Mouse (Mus musculus): ENCODE measurements around the gene Nhlrc3. TPM values are rescaled to one million over a fixed set of nuclear protein-coding genes. Genes with fewer than 3 reads are reported as not detected.

Gene Nhlrc3
- polyA plus RNA-seq (2012; rRNA removed) (11.7 and 13.6 TPM in 2 replicates), polyA plus RNA-seq (2014; fragmentation: Nextera tagmentation; extraction: Ambion mirVana) (10.4 and 11.0 TPM in 2 replicates)

DNA sequence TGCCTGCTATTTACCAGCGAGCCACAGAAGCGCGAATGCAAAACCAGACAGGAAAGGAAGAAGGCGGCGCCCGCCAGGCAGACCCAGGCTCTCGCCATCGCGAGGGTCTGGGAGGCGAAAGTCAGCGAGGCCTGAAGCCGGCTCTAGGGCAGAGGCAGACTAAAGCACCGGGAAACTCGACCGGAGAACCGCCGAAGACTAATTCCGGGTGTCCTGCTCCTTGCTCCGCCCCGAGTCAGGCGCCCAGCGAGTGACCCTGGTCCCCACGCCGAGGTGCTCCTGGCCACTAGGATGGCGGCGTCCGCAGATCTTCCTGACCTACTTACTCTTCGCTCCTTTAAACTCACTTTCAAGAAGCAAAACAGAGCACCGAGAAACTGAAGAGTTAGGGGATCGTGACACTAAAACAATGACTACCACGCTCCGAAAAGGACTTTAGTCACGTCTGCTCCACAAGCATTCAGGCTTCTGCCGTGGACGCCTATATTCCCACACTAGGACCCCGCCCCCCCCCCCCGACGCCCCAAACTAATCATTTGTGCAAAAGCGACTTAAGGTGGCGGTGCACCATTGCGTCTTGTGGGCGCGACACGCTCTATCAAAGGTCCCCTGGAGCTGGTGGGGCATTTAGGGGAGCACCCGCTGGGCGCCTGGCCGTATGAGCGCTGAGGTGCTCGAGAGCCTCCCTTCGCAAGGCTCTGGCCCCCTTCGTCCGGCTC lies at the start of gene Nhlrc3, which contains the start of gene Proser1:
TSS of gene Nhlrc3 (minus strand) at position 287 of the 719 bp plus-strand sequence.
TSS of gene Proser1 (plus strand) at position 621 of the 719 bp plus-strand sequence.
- no peaks in the 10 kb centered on the region for H3K9me3 ChIP-seq (ENCODE audit: control insufficient read depth, low read length)
- DNase-seq (ENCODE audit: low spot score) (peak; percentile 96), ATAC-seq (ENCODE audit: low FRiP score, low read depth) (peak; percentile 97)
- TF ChIP-seq POLR2A (IDR thresholded peaks at IDR 0.05; ENCODE audit: borderline replicate concordance, extremely low read depth, insufficient read depth, insufficient read length): 0 out of 2 replicates have a peak, but pooled peaks have one; percentile 24
- under 1% methylated on average over 51 of the region's 52 CpGs for WGBS
- peaks cover 27% of the 10 kb centered on the region for H3K36me3 ChIP-seq (ENCODE audit: control insufficient read depth, insufficient read depth, low read length)
- H3K27ac ChIP-seq (replicated peaks; ENCODE audit: low read depth, low read length): peak within 1 kb of the TSS; percentile 87
- peak within 1 kb of the TSS; percentile 93 for H3K9ac ChIP-seq (ENCODE audit: low read depth, low read length, severe bottlenecking)
- peak within 1 kb of the TSS; percentile 88 for H3K4me3 ChIP-seq (replicated peaks; ENCODE audit: low read length)
- H3K4me1 ChIP-seq (ENCODE audit: control insufficient read depth, insufficient read depth, low read length): peaks cover 17% of the 10 kb centered on the region
- H3K4me2 ChIP-seq (replicated peaks; ENCODE audit: low read depth, low read length, severe bottlenecking): peak within 1 kb of the TSS; percentile 88
- no peaks in the 10 kb centered on the region for H3K27me3 ChIP-seq (ENCODE audit: control insufficient read depth, insufficient read depth, low read length)

DNA sequence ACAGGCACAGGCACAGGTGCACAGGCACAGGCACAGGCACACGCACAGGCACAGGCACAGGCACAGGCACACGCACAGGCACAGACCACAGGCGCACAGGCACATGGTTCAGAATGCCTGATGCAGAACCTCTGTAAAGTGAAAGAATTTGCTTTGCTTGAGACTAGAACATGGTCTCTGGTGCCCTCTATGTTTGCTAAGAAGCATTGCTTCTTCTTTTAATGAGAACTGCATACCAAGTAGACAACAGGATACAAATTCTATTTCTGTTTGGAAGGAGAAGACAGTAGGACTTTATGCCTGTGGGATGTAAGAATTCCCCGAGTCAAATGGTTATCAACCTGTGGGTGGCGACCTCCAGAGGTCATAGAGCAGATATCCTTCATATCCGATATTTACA lies 39.3 kb upstream of the Nhlrc3 start:
- no peak overlapping the region for H3K4me2 ChIP-seq (replicated peaks; ENCODE audit: low read depth, low read length, severe bottlenecking)
- 61% methylated on average over 6 of the region's 6 CpGs for WGBS
- H3K27ac ChIP-seq (replicated peaks; ENCODE audit: low read depth, low read length): no peak overlapping the region
- H3K4me1 ChIP-seq (ENCODE audit: control insufficient read depth, insufficient read depth, low read length): no peaks in the 10 kb centered on the region
- H3K27me3 ChIP-seq (ENCODE audit: control insufficient read depth, insufficient read depth, low read length): no peaks in the 10 kb centered on the region
- TF ChIP-seq POLR2A (IDR thresholded peaks at IDR 0.05; ENCODE audit: borderline replicate concordance, extremely low read depth, insufficient read depth, insufficient read length): no peak
- no peaks in the 10 kb centered on the region for H3K36me3 ChIP-seq (ENCODE audit: control insufficient read depth, insufficient read depth, low read length)
- ATAC-seq (ENCODE audit: low FRiP score, low read depth) (no peak), DNase-seq (ENCODE audit: low spot score) (peak; percentile 29)
- no peak overlapping the region for H3K4me3 ChIP-seq (replicated peaks; ENCODE audit: low read length)
- no peaks in the 10 kb centered on the region for H3K9me3 ChIP-seq (ENCODE audit: control insufficient read depth, low read length)
- H3K9ac ChIP-seq (ENCODE audit: low read depth, low read length, severe bottlenecking): no peak overlapping the region

DNA sequence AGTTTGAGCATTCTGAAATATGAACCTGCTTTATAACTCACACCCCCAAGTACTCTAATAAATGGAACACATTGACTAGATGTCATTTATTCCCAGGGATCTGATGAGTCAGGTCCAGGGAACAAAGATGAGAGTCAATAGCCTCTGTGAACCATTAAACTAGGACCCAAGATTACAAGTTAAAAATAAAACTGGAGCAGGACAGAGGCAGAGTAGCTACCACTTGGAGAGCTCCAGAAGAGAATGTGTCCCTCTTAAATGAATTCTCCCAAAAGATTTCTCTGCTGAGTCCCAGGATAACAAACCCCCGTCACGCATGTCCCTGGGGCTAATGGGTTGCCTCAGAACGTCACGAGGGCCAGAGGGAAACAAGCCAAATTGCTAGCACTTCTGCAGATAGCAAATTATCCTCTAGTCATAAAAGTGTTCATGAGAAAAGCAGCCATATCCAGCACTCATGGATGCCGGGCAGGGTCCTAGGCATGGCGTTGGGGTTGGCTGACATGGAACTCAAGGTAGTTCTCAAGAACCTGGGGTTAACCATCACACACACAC lies 35.3 kb upstream of the Nhlrc3 start:
- Histone ChIP-seq H3K4me1 (ENCODE audit: control insufficient read depth, insufficient read depth, low read length) (no peaks in the 10 kb centered on the region), H3K4me3 (replicated peaks; ENCODE audit: low read length) (no peak overlapping the region), H3K27ac (replicated peaks; ENCODE audit: low read depth, low read length) (no peak overlapping the region), H3K27me3 (ENCODE audit: control insufficient read depth, insufficient read depth, low read length) (no peaks in the 10 kb centered on the region), H3K36me3 (ENCODE audit: control insufficient read depth, insufficient read depth, low read length) (no peaks in the 10 kb centered on the region), H3K9ac (ENCODE audit: low read depth, low read length, severe bottlenecking) (no peak overlapping the region), H3K4me2 (replicated peaks; ENCODE audit: low read depth, low read length, severe bottlenecking) (no peak overlapping the region), H3K9me3 (ENCODE audit: control insufficient read depth, low read length) (no peaks in the 10 kb centered on the region)
- 74% methylated on average over 6 of the region's 6 CpGs for WGBS
- ATAC-seq (ENCODE audit: low FRiP score, low read depth) (no peak), DNase-seq (ENCODE audit: low spot score) (no peak)
- TF ChIP-seq POLR2A (IDR thresholded peaks at IDR 0.05; ENCODE audit: borderline replicate concordance, extremely low read depth, insufficient read depth, insufficient read length): no peak

DNA sequence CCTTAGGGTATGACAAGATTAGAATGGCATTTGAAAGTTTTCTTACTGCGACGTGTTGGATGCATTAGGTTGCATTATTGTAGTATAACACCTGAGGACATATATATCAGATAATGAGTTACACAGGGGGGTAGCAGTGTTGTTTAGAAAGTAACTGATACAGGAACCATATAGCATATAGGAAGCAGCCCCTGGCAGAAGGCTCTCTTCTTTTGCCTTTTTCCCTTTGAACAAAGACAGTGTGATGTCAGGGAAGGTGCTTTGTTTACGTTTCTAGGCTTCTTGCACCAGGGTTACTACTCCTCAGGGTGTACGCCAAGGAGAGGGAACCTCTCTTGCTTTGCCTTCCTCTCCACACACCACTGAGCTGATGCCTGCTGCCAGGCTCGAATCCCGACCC lies 25.2 kb upstream of the Nhlrc3 start, which contains the start of gene Stoml3:
TSS of gene Stoml3 (plus strand) at position 301 of the 400 bp plus-strand sequence.
- H3K27ac ChIP-seq (replicated peaks; ENCODE audit: low read depth, low read length): no peak within 1 kb of the TSS
- no peak within 1 kb of the TSS for H3K9ac ChIP-seq (ENCODE audit: low read depth, low read length, severe bottlenecking)
- DNase-seq (ENCODE audit: low spot score) (no peak), ATAC-seq (ENCODE audit: low FRiP score, low read depth) (no peak)
- H3K27me3 ChIP-seq (ENCODE audit: control insufficient read depth, insufficient read depth, low read length): no peaks in the 10 kb centered on the region
- no peaks in the 10 kb centered on the region for H3K36me3 ChIP-seq (ENCODE audit: control insufficient read depth, insufficient read depth, low read length)
- H3K4me1 ChIP-seq (ENCODE audit: control insufficient read depth, insufficient read depth, low read length): no peaks in the 10 kb centered on the region
- WGBS: 66% methylated on average over 6 of the region's 6 CpGs
- H3K4me2 ChIP-seq (replicated peaks; ENCODE audit: low read depth, low read length, severe bottlenecking): no peak within 1 kb of the TSS
- TF ChIP-seq POLR2A (IDR thresholded peaks at IDR 0.05; ENCODE audit: borderline replicate concordance, extremely low read depth, insufficient read depth, insufficient read length): no peak
- no peaks in the 10 kb centered on the region for H3K9me3 ChIP-seq (ENCODE audit: control insufficient read depth, low read length)
- no peak within 1 kb of the TSS for H3K4me3 ChIP-seq (replicated peaks; ENCODE audit: low read length)

DNA sequence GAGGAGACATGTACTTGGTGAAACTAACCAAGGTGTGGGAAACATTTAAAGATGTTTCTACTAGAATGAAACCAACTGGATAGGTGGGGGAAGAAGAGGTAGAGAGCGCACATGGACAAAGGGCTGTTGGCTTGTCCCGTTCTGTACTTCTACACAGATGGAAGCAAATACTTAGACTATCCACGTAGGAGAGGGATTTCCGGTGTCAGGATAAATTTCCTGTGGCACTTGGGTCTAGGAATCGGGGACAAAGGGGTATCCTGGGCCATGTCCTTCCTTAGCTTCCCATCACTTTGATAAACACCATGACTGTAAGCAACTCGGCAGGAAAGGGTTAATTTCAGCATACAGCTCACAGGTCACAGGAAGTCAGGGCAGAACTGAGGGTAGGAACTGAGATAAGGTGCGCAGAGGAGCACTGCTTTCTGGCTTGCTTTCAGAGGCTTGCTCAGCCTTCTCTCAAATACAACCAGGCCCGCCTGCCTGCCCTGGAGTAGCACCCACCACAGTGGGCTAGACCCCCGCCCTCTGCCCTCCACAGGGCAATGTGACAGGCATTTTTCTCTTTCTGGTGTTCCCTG lies 24.0 kb upstream of the Nhlrc3 start:
- Histone ChIP-seq H3K36me3 (ENCODE audit: control insufficient read depth, insufficient read depth, low read length) (peaks cover 1% of the 10 kb centered on the region; the same call in 1 of the 2 replicates), H3K4me1 (ENCODE audit: control insufficient read depth, insufficient read depth, low read length) (no peaks in the 10 kb centered on the region), H3K4me3 (replicated peaks; ENCODE audit: low read length) (no peak overlapping the region), H3K27ac (replicated peaks; ENCODE audit: low read depth, low read length) (no peak overlapping the region), H3K9me3 (ENCODE audit: control insufficient read depth, low read length) (no peaks in the 10 kb centered on the region), H3K9ac (ENCODE audit: low read depth, low read length, severe bottlenecking) (no peak overlapping the region), H3K27me3 (ENCODE audit: control insufficient read depth, insufficient read depth, low read length) (no peaks in the 10 kb centered on the region), H3K4me2 (replicated peaks; ENCODE audit: low read depth, low read length, severe bottlenecking) (no peak overlapping the region)
- no peak for DNase-seq (ENCODE audit: low spot score)
- no peak for TF ChIP-seq POLR2A (IDR thresholded peaks at IDR 0.05; ENCODE audit: borderline replicate concordance, extremely low read depth, insufficient read depth, insufficient read length)
- WGBS: 72% methylated on average over 9 of the region's 9 CpGs
- no peak for ATAC-seq (ENCODE audit: low FRiP score, low read depth)

Measured in limb, embryonic 14.5 days (tissue).